Mouse (Mus musculus) spleen, postnatal 36 days (tissue): ENCODE measurements around the gene Smarce1.
A peak's percentile ranks its signal among the peaks of the same experiment; 100 is the strongest.
"Not testable (repeated sequence)": the region's sequence is repeated elsewhere in the genome, so short reads cannot be mapped to it uniquely, and the experiment has no call there.

Experiments used
- DNase-seq, 2 experiments: peaks; one replicate each; pipeline ENCODE4 v3.0.0; 2022; ENCODE audit warnings: low spot score in 2 of 2, mixed read lengths in 1 of 2

Gene Smarce1

DNA sequence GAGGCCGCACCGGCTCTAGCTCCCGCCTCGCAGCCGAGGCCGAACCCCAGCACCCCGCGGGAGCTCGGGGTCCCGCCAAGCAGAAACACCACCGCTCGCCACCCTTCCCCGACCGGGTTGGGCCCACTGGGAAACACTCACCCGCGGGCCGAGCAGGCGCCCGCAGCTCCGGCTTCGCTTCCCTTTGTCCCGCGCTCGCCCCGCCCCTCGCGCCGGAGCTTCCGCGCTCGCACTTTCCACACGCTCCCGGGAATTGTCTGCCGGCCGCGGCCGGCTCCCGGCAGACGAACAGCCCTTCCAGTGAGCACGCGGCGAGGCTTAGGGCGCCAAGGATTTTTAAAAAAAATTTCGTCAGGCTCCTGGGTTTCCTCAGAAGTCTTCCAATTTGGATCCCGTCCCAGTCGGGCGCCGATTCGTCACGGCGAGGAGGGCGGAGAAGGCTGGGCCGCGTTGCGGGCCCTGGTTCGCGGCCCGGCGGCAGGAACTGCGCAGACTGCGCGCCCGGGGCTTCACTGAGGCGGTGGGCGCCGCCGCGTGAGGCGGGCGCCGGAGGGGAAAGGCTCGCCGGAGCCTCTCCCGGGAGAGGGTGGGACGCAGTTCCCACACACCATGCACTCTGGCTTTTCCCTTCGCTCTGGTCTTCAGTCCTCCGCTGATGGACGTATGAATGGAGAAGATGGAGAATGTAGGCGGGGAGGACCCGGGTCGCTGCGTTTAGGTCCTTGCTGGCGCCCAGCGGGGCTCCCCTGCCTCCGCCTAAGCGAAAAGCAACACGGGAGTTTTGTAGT lies at the start of gene Smarce1:
TSS of gene Smarce1 (minus strand) at position 757 of the 788 bp plus-strand sequence.
- peak; percentile 70 to 72 for DNase-seq

DNA sequence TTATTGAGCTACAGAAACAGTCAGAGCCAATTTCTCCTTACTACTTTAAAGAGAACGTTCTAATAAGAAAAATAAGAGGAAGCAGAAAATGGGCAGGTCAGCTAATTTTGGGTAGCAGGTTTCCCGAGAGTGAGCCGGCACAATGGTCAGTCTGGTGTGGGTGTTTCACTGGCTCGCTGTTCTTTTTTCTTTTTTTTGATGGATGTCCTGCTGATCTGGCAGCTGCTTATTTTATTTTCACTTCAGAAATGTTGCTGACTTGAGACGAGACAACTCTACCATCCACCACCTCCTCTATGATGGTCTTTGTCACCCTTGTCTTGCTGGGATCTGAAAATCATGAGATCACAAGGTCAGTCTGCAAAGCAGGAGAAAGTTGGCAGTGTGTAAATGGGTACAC lies 49.2 kb upstream of the Smarce1 start:
- DNase-seq = no peak

GRCm38 (mm10) chr11:99276786-99277185 lies 46.0 kb upstream of the Smarce1 start:
- DNase-seq = no peak

DNA sequence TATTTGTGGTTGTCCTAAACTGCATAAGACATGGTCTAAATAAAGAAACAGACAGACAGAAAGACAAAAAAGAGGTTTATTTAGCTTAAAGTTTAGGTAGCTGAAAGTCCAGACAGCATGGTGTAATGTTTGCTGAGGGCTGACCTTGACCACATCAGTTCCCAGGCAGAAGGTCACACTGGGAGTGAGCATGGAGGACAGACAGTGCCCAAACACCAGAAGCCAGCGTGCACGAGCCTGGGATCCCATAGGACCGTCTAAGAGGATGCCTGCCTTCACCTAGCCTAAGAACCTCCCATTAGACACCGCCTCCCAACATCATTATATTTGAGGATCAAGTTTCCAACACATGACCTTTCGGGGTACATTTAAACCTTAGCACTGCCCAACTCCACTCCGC lies 44.8 kb upstream of the Smarce1 start:
- DNase-seq = no peak

DNA sequence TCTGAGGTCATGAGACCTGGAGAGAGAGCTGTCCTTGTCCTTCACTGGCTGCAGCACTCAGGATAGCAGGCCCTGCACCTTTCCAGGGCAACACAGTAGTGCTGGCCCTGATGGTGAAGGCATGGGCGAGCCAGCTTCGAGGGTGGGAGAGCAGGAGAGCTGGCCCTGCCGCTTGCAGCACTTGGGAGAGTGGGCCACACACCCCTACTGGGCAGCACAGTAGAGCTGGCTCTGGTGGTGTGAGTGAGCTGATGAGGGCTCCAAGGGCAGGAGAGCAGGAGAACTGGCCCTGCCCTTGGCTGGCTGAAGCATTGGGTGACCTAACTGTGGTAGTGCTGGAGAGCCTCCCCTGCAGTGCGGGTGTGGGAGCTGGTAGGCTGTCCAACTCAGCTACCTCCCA lies 41.9 kb upstream of the Smarce1 start:
- no peak for DNase-seq

DNA sequence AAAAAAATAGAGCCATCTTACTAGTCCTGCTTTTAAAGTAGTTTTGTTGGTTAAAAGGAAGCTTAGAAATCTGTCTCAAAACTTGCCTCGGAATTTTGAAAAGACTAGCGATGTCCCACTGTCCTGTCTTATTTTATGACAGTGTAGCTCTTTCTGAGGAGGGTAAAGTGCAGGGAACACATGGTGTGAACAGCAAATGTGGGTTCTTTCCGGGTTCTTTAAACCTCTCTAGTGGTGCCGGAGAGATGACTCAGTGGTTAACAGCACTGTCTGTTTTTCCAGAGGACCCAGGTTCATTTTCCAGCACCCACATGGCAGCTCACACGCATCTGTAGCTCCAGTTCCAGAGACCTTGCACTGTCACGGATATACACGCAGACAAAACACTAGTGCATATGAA lies 38.4 kb upstream of the Smarce1 start:
- no peak for DNase-seq

DNA sequence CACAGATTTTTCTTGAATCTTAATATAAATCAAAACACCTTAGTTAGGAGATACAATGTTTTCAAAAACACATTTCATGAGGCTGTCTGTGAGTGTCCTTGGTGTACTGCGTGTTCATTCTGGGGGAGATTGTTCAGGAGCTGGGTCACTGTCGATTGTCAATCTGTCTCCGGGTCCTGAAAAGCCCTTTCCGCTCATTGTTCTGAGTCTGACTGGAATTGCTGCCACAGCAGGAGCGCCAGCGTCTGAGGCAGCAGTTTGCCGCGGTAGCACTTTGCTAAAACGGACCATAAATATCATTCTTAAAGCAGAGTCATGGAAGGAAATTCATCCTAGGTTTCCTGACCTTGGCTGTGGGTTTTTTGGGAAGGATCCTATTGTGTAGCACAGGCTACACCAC lies 35.0 kb upstream of the Smarce1 start:
- DNase-seq = no peak

- DNase-seq = no peak
Measured at GRCm38 (mm10) chr11:99265220-99265619, 34.4 kb upstream of the Smarce1 start.

- DNase-seq = no peak
Measured at GRCm38 (mm10) chr11:99256213-99256612, 25.4 kb upstream of the Smarce1 start.

- no peak for DNase-seq
Measured at GRCm38 (mm10) chr11:99255316-99255715, 24.5 kb upstream of the Smarce1 start.

- no peak for DNase-seq
Measured at GRCm38 (mm10) chr11:99253893-99254292, 23.1 kb upstream of the Smarce1 start.

- DNase-seq = no peak
Measured at GRCm38 (mm10) chr11:99252671-99253070, 21.9 kb upstream of the Smarce1 start.

DNA sequence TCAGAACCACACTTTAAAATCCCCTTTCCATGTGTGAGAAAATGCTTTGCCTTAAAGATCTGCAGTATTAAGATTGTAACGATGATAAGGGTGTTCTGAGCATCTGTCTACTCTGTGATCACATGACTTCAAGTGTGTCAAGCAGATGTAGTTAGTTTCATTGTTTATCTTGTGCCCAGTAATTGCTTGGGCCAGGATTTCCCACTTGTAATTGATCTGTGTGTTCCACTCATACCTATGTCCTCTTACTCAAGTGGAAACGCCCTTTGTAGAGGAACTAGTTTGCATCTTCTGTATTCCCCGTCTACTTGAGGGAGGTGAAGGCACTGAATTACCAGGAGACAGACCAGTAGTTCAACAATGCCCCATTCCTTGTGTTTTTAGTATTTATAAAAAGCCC lies 19.8 kb upstream of the Smarce1 start:
- no peak for DNase-seq

DNA sequence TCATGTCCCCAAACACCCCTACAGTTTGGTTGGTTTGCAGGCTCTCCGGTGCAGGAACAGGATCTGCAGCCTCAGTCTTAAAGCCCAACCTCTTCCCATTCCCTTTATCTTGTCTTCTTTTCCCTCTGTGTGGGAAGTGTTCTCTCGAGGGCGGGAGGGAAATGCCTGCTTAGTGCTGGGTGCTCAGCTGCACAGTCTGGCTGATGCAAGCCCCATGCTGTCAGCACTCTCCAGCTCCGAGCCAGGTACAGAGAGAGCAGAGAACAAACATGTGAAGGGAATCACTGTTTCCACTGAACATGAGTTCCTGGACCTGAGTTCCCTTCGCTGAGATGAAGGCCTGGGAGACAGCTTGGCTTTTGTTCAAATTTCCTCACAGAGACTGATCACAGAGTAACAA lies 19.4 kb upstream of the Smarce1 start:
- DNase-seq = no peak

GRCm38 (mm10) chr11:99249115-99249514 lies 18.3 kb upstream of the Smarce1 start:
- DNase-seq = no peak

- no peak for DNase-seq
Measured at GRCm38 (mm10) chr11:99247916-99248315, 17.1 kb upstream of the Smarce1 start.

- not testable (repeated sequence) for DNase-seq
Measured at GRCm38 (mm10) chr11:99244519-99244918, 13.7 kb upstream of the Smarce1 start.

- DNase-seq = peak; percentile 18 to 33
Measured at GRCm38 (mm10) chr11:99243820-99244374, 13.1 kb upstream of the Smarce1 start, which contains the start of gene Krt222. Krt222 (minus strand) TSS chr11:99244085.

- no peak for DNase-seq
Measured at GRCm38 (mm10) chr11:99243200-99243819, 12.5 kb upstream of the Smarce1 start.

DNA sequence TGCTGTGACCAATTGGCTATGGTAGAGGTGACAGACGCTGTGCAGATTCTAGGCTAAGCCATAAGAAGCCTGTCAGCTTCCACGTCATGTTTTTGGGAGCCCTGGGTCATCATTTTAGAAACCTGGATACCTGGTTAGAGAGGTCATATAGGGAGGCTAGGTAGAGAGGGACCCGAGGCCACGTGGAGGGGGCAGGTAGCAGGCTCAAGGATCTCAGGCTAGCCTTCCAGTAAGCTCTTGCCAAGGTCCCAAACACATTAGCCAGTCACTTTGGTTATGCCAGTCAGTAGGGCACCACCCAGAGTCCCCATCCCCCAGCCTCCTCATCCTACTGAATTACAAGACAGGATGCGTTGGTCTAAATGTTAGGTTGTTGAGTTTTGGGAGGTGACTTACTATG lies 11.2 kb upstream of the Smarce1 start:
- no peak for DNase-seq

DNA sequence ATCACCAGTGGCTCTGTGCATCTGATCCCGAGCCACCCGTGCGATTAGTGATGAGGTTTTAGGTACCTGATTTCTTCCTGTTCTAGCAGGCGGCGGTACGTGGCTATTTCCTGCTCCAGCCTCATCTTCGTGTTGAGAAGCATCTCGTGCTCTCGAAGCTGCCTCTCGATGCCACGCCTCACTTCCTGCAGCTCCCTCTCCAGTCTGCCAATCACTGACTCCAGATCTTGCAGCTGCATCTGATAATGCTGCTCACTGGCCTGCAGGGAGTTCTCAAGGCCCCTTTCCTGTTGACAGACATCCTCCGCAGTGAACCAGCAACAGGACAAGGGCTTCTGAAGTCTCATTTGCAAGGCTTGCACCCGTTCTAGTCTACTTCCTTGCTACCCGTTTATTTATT lies 7.7 kb upstream of the Smarce1 start:
- peak; percentile 80 to 81 for DNase-seq

GRCm38 (mm10) chr11:99231049-99231816 lies 416 bp upstream of the Smarce1 start:
- DNase-seq = no peak
